Mouse (Mus musculus) frontal cortex, adult (tissue): ENCODE measurements at regions not wholly inside any gene's neighbourhood (a gene's known extent, or its start where the extent isn't known, plus 50 kb on each side); places are given as distances from the start of the nearest gene placed in this dataset.

Experiments
- ATAC-seq: cut with Nextera tagmentation; 2 replicates; pipeline ENCODE4 v1.9.2; 2017; ENCODE audit warnings: mild to moderate bottlenecking, moderate library complexity, mixed read lengths; ENCODE audit not compliant: low TSS enrichment

GRCm38 (mm10) chr17:53250570-53251265, 212.4 kb downstream of the Efhb start:
- ATAC-seq: peak; percentile 77

- ATAC-seq: peak; percentile 34; the same call in 1 of the 2 replicates
Observed at GRCm38 (mm10) chr17:53248501-53248900, 214.6 kb downstream of the Efhb start.

GRCm38 (mm10) chr17:53247593-53248236, 215.4 kb downstream of the Efhb start:
- no peak for ATAC-seq

DNA sequence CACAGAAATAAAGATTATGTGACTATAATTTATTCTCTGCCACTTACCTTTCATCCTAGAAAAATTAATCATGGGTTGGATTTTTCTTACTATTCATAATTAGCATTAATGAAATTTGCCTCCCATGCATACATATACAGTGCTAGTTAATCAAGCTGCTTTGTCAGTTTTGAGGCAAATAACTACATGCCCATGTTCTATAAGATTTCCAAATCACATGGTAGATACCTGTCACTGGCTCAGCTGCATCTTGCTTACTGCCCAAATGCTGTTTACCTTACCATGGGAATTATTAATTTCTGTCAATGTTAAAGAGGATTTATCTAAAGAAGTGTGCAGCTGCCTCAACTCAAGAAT, 252.7 kb downstream of the Efhb start:
- ATAC-seq: no peak

DNA sequence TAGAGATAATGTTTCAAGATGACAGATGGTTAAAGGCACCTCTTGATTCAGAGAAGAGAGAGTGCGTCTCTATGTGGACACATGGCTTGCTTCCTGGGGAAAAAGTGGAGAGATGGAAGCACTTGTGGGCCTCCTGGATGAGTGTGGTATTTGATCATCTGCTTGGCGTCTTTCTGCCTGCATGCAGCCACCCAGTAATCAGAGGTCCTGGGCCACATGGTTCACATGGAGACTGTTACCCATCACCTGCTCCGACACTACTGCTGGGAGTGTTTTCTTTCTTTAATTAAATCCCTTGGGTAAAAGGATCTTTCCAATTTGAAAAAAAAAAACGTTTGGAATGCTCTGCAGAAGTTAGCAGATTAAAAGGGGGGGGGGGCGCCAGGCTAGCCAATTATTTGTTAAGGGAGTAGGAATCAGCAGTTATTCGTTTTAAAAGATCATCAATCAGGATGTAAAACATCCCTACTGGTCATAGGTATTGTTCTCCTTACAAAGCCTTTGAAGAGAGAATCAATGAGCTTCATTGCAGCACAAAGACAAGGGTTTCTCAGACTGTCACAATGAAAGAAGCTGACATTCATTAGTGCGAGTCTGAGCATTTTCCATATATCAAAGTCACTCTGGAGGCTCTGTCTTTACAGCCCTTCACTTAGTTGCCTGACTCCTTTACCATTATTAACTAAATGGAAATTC, 253.3 kb downstream of the Efhb start:
- no peak for ATAC-seq
